Mouse (Mus musculus) ovary, postnatal 10 days (tissue): ENCODE results near the gene Elmod2.

Experiments
- DNase-seq: peaks from one replicate; pipeline ENCODE4 v3.0.0; 2022; ENCODE audit warnings: low spot score

Elmod2 gene

GRCm38 (mm10) chr8:83274470-83274869, 57.8 kb downstream of the Elmod2 start:
- DNase-seq = no peak

DNA sequence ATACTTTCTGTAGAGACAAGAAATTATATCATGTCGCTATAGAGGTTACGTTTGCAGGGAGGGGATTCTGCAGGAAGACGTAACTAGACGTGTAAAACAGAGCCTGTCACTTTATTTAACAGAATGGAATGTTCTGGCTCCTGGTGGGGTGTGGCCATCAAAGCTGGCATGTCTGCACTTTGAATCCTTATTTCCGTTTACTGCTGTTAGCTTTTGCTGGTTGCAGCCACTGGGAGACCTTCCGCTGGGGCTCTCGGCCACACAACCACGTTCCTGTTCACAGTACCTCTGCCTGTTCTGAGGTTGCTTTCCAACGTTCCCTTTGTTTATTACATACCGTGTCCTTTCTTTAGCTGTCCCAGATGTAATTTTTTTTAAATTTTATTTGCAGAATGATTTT, 59.8 kb downstream of the Elmod2 start:
- no peak for DNase-seq

- DNase-seq = no peak
Observed at GRCm38 (mm10) chr8:83271172-83271571, 61.1 kb downstream of the Elmod2 start.
